Mouse (Mus musculus): Measurements from ENCODE around the gene Sptlc2. TPM values are rescaled to one million over a fixed set of nuclear protein-coding genes. Genes with fewer than 3 reads are reported as not detected.
"Not testable (repeated sequence)": the region's sequence is repeated elsewhere in the genome, so short reads cannot be mapped to it uniquely, and the experiment has no call there.

The Sptlc2 gene
- polyA plus RNA-seq, 1 experiment from 2014 or later: 61.8 TPM

DNA sequence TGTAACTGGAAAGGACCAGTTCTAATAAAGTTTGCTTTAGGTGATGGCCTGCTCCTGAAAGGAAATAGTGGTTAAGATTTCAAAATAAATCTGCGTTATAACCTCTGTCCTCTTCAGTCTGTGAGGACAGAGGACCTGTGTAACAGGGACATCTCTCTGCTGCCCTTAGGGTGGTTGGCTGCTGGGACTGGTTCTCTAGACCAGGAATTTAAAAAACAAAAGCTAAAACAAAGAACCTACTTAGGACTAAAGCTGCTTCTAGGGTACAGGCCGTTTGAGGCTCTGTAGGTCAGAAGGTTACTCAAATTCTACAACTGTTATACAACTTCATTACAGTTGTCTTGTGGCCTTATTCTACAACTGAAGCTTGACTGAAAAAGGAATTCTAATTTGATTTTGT, 75.1 kb downstream of the Sptlc2 start:
- 43% methylated on average over 2 of the region's 2 CpGs for WGBS
- DNase-seq (ENCODE audit: low spot score): no peak
- no peaks in the 10 kb centered on the region for H3K27me3 ChIP-seq (replicated peaks; ENCODE audit: low read depth, poor library complexity, severe bottlenecking)
- H3K36me3 ChIP-seq (replicated peaks): peaks cover 49% of the 10 kb centered on the region
- H3K4me3 ChIP-seq: no peak overlapping the region
- no peaks in the 10 kb centered on the region for H3K4me1 ChIP-seq
- H3K27ac ChIP-seq (replicated peaks): no peak overlapping the region
- no peaks in the 10 kb centered on the region for H3K9me3 ChIP-seq

DNA sequence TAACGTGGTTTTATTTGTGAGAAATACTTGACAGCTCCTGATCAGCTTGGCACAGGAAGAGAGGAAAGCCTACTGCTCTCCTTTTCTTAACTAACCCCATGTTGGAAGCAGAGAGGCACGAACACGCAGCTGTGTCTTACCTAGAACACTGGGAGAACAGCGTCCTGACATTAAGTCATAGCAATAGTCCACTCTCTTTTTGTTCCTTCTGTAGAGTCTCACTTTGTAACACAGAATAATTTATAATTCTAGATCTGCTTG, 81.6 kb downstream of the Sptlc2 start:
- WGBS: 72% methylated on average over 4 of the region's 4 CpGs

DNA sequence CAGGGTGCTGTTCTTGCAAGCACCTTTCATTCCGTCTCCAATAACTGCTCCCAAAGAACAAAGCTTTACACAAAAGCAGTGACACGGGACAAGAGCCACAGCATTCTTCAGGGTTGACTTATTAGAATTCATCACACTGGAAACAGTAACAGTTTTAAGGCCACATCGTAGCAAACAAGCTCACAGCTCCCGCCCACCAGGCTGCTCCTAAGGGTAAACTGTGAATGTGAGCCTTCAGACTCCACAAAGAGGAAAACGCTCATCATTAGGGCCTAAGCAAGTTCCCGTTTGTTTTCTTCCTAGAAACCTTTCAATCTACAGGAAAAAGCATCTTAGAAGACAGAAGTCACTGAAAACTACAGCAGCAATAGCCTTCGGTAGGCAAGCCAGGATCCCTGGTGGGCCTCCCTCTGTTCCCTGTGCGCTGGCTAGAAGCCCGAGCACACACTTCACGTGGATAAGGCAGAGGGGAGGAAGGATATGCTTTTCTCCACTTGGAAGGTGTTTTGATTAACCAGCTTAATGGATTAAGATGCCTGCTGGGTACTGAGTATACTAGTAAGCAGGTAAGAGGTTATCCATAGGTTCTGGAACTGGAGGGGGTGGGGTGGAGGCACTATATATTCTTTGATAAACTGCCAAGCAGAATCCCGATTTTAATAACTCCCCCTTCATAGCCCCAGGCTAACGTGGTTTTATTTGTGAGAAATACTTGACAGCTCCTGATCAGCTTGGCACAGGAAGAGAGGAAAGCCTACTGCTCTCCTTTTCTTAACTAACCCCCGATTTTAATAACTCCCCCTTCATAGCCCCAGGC, 82.2 kb downstream of the Sptlc2 start:
- Histone ChIP-seq H3K27ac (replicated peaks) (no peak overlapping the region), H3K9me3 (no peaks in the 10 kb centered on the region), H3K36me3 (replicated peaks) (peaks cover 28% of the 10 kb centered on the region), H3K4me1 (no peaks in the 10 kb centered on the region), H3K27me3 (replicated peaks; ENCODE audit: low read depth, poor library complexity, severe bottlenecking) (peaks cover 13% of the 10 kb centered on the region), H3K4me3 (no peak overlapping the region)
- 41% methylated on average over 13 of the region's 13 CpGs for WGBS
- DNase-seq (ENCODE audit: low spot score): no peak

More for the DNA sequence above, 81.6 kb downstream of the Sptlc2 start:
- peaks cover 30% of the 10 kb centered on the region for H3K36me3 ChIP-seq (replicated peaks)
- not testable (repeated sequence) for H3K9me3 ChIP-seq; H3K27me3 ChIP-seq (replicated peaks; ENCODE audit: low read depth, poor library complexity, severe bottlenecking); H3K4me1 ChIP-seq; DNase-seq (ENCODE audit: low spot score); H3K4me3 ChIP-seq; H3K27ac ChIP-seq (replicated peaks)

DNA sequence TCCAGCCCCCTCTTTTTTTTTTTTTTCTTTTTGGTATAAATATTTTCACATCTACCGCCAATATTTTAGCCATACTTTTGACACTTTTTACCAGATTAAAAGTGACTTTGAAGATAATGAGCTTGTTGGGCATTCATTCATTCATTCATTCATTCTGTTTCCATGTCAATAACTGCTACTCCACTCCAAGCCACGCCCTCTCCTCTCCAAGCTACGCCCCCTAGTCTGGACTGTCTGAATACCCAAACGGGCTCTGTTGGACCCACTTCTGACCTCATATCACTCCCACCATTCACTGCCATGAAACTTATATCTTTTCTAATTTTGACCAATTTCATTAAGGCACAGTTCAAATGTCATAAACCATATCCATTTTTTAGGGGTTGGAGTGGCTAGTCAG, 87.0 kb downstream of the Sptlc2 start:
- no peak for DNase-seq (ENCODE audit: low spot score)
- Histone ChIP-seq H3K36me3 (replicated peaks) (no peaks in the 10 kb centered on the region), H3K9me3 (no peaks in the 10 kb centered on the region), H3K27me3 (replicated peaks; ENCODE audit: low read depth, poor library complexity, severe bottlenecking) (peaks cover 42% of the 10 kb centered on the region), H3K4me1 (peaks cover 19% of the 10 kb centered on the region), H3K27ac (replicated peaks) (no peak overlapping the region), H3K4me3 (no peak overlapping the region)
- 48% methylated on average over 4 of the region's 4 CpGs for WGBS

DNA sequence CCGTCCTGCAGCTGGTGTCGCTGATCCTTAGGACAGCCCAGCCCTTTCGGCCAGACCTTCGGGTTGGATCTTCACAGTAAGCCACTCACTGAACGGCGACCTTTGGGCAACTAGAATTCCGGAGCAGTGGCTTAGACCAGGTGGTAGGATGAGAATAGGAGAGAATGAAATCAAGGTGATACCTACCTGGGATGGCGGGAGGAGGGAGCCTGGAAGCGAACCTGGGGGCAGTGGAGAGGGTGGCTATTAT, 87.8 kb downstream of the Sptlc2 start:
- no peak for DNase-seq (ENCODE audit: low spot score)
- Histone ChIP-seq H3K27me3 (replicated peaks; ENCODE audit: low read depth, poor library complexity, severe bottlenecking) (peaks cover 42% of the 10 kb centered on the region), H3K27ac (replicated peaks) (no peak overlapping the region), H3K4me1 (peaks cover 19% of the 10 kb centered on the region), H3K9me3 (no peaks in the 10 kb centered on the region), H3K36me3 (replicated peaks) (no peaks in the 10 kb centered on the region), H3K4me3 (peak overlapping the region; percentile 82)
- 2% methylated on average over 9 of the region's 9 CpGs for WGBS

DNA sequence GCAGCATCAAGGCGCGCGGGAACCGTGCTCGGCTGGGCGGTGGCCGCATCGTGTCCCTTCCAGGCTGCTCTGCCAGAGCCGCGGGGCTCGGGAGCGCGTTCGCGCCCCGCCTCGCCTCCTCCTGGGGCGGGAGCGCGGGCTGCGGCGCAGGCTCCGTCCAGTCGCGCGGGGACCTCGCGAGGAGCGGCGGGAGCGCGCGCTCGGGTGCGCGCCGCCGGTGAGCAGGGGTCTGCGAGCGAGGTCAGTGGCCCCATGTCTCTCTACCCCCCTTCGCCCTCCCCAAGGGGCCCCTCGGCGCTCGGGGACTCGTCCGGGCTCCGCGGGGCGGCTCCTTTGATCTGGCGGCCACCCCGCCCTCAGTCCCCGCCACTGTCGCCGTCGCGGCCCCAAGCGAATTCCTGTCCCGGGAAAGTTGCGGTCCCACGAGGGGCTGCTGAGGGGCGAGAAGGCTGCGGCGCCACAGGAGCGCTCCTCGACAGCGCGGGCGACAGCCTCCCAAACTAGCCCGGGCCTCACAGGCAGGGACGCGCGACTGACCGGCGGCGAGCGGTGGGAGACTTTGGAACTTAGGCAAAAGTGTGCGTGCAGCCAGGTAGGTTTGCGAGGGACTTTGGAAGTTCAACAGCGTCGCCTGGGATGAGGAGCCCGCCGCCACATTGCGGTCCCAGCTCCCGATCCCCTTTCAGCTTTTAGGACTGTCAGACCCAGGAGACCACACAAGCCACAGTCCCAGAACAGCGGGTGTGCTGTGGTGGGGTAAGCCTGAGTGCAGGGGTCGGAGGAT, 88.3 kb downstream of the Sptlc2 start, which contains the start of gene Ism2:
Ism2 (minus strand) TSS at position 49 of the 784 bp plus-strand sequence.
- WGBS: under 1% methylated on average over 86 of the region's 86 CpGs
- peak within 1 kb of the TSS; percentile 84 for H3K27ac ChIP-seq (replicated peaks)

DNA sequence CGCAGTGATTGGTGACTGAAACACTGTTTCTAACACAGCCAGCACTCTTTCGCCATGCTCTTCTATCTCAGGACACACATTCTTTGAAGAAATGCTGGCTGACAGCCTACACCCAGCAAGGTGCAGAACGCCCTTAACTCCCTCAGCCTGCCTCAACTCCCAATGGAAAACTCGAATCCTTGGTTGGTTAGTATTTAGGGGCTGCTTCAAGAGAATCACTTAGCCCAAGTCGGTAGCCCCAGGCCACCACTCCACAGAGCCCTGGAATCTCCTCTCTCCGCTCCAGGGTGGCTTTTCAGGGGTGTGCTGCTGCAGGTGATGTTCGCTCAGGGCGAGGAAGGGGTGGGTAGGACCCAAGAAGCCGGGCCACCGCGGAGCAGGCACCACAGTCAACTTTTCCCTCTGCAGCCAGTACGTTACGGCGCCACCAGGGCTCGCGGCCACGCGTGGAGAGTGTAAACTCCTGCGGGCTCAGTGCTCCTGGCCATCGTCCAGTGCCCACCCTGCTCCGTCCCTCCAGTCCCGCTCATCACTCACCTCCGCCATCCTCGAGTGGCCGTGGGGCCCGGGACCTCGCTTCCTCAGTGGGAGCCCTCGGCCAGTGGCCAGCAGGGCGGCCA, 89.0 kb downstream of the Sptlc2 start:
- peaks cover 23% of the 10 kb centered on the region for H3K4me1 ChIP-seq
- H3K27me3 ChIP-seq (replicated peaks; ENCODE audit: low read depth, poor library complexity, severe bottlenecking): peaks cover 42% of the 10 kb centered on the region
- H3K27ac ChIP-seq (replicated peaks): peak overlapping the region; percentile 84
- no peak for DNase-seq (ENCODE audit: low spot score)
- H3K4me3 ChIP-seq: peak overlapping the region; percentile 82
- no peaks in the 10 kb centered on the region for H3K36me3 ChIP-seq (replicated peaks)
- no peaks in the 10 kb centered on the region for H3K9me3 ChIP-seq
- 10% methylated on average over 29 of the region's 29 CpGs for WGBS

More for the DNA sequence above, 88.3 kb downstream of the Sptlc2 start, which contains the start of gene Ism2:
- Histone ChIP-seq H3K27me3 (replicated peaks; ENCODE audit: low read depth, poor library complexity, severe bottlenecking) (peaks cover 42% of the 10 kb centered on the region), H3K9me3 (no peaks in the 10 kb centered on the region), H3K4me3 (peak within 1 kb of the TSS; percentile 82), H3K4me1 (peaks cover 23% of the 10 kb centered on the region), H3K36me3 (replicated peaks) (no peaks in the 10 kb centered on the region)
- DNase-seq (ENCODE audit: low spot score): peak; percentile 71

DNA sequence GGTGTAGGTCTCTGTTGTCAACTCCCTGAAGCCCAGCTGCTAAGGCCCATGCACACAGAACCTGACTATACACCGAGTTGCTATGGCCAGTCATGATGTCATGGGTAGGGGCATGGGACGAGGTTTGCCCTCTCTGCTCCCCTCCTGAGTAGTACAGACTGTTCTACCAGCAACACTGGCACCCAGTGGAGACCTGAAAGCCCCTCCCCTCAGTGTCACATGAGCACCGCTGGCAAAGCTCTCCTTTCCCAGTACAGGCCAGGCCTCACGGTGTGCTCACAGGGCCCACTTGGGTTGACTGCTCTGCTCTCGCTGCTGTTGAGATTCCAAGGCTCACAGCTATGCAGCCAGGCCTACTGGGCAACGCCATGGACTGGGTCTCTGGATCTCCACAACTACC, 94.2 kb downstream of the Sptlc2 start:
- H3K4me1 ChIP-seq: peaks cover 5% of the 10 kb centered on the region; the same call in 1 of the 2 replicates
- H3K27ac ChIP-seq (replicated peaks): no peak overlapping the region
- H3K9me3 ChIP-seq: no peaks in the 10 kb centered on the region
- H3K27me3 ChIP-seq (replicated peaks; ENCODE audit: low read depth, poor library complexity, severe bottlenecking): peaks cover 8% of the 10 kb centered on the region
- no peaks in the 10 kb centered on the region for H3K36me3 ChIP-seq (replicated peaks)
- 78% methylated on average over 6 of the region's 6 CpGs for WGBS
- H3K4me3 ChIP-seq: no peak overlapping the region
- no peak for DNase-seq (ENCODE audit: low spot score)

DNA sequence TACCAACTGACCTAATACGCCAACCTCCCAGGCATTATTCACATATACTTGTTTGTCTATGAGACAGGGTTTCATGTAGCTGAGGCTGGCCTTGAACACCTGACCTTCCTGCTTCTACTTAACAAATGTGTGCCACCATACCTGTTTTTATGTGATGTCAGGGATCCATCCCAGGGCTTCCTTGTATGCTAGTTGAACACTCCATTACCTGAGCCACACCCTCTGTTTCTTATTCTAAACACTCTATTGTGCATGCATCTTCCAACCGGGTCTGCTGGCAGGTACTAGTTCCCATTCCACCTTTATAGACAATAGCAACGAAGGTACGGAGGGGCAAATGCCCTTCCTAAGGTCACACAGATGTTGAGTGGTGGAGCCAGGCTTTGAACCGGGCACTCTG, 99.1 kb downstream of the Sptlc2 start:
- no peak overlapping the region for H3K27ac ChIP-seq (replicated peaks)
- no peaks in the 10 kb centered on the region for H3K36me3 ChIP-seq (replicated peaks)
- H3K4me1 ChIP-seq: no peaks in the 10 kb centered on the region; the same call in 1 of the 2 replicates
- H3K4me3 ChIP-seq: no peak overlapping the region
- no peak for DNase-seq (ENCODE audit: low spot score)
- H3K27me3 ChIP-seq (replicated peaks; ENCODE audit: low read depth, poor library complexity, severe bottlenecking): no peaks in the 10 kb centered on the region
- H3K9me3 ChIP-seq: no peaks in the 10 kb centered on the region
- WGBS: 92% methylated on average over 5 of the region's 5 CpGs

DNA sequence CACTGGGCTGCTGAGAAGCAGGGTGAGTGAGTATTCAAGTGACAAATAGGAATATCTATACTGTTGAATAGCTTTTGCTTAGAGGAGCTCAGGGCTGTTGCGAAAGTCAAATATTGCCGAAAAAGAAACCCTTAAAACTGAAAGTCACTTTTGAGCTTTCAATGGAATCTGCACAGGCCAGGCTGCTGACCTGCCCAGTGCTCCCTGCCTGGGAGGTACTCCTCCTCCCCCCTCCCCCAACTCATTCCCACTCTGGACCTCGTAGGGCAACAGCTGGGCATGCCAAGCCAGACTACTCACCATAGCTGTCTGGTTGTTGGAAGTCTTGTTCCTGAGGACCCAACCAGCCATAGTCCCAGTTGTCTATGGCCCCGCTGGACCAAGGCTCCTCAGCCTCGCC, 103.4 kb downstream of the Sptlc2 start:
- Histone ChIP-seq H3K4me1 (peaks cover 3% of the 10 kb centered on the region; the same call in 1 of the 2 replicates), H3K9me3 (no peaks in the 10 kb centered on the region), H3K27me3 (replicated peaks; ENCODE audit: low read depth, poor library complexity, severe bottlenecking) (no peaks in the 10 kb centered on the region), H3K27ac (replicated peaks) (no peak overlapping the region), H3K4me3 (no peak overlapping the region), H3K36me3 (replicated peaks) (no peaks in the 10 kb centered on the region)
- no peak for DNase-seq (ENCODE audit: low spot score)
- 88% methylated on average over 5 of the region's 5 CpGs for WGBS

DNA sequence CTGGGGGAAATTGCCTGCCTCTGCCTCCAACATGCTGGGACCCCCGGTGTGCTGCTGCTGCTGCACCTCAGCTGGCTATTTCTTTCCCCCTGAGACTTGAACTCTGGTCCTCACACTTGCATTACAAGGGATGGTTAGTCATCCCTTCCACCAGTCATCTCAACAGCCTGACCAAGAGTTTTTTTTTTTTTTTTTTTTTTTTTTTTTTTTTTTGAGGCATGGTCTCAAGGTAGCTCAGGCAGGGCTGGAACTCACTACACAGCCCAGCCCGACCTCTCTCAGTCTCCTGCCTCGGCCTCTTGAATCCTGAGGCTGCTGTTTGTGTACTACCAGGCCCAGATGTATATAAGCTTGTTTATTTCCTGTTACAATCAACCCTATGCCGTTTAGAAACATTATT, 103.9 kb downstream of the Sptlc2 start:
- WGBS: 77% methylated on average over 4 of the region's 4 CpGs
- H3K4me1 ChIP-seq: peaks cover 8% of the 10 kb centered on the region; the same call in 1 of the 2 replicates
- DNase-seq (ENCODE audit: low spot score): no peak

DNA sequence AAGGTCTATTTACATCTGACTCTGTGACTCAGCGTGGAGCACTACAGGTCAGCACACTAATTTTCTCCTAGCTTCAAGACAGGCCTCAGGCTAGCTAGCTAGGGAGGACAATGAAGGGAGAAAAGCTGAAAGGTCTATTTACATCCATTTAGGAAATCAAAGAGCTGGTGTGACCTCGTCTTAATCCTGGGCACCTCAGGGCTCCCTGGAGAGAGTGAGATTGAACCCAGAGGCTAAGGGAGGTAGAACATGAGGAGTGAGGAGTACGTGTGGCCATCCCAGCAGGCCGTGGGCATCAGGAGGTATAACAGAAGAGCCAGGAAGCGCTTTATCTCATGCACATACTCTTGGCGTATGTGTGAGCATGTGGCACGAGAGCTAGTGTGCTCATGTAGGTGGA, 104.4 kb downstream of the Sptlc2 start:
- Histone ChIP-seq H3K4me3 (no peak overlapping the region), H3K4me1 (peaks cover 14% of the 10 kb centered on the region), H3K36me3 (replicated peaks) (no peaks in the 10 kb centered on the region), H3K27ac (replicated peaks) (no peak overlapping the region), H3K27me3 (replicated peaks; ENCODE audit: low read depth, poor library complexity, severe bottlenecking) (no peaks in the 10 kb centered on the region), H3K9me3 (no peaks in the 10 kb centered on the region)
- WGBS: 60% methylated on average over 7 of the region's 7 CpGs
- no peak for DNase-seq (ENCODE audit: low spot score)

More for the DNA sequence above, 103.9 kb downstream of the Sptlc2 start:
- Histone ChIP-seq H3K27me3 (replicated peaks; ENCODE audit: low read depth, poor library complexity, severe bottlenecking) (no peaks in the 10 kb centered on the region), H3K27ac (replicated peaks) (no peak overlapping the region), H3K9me3 (no peaks in the 10 kb centered on the region), H3K4me3 (no peak overlapping the region), H3K36me3 (replicated peaks) (no peaks in the 10 kb centered on the region)

DNA sequence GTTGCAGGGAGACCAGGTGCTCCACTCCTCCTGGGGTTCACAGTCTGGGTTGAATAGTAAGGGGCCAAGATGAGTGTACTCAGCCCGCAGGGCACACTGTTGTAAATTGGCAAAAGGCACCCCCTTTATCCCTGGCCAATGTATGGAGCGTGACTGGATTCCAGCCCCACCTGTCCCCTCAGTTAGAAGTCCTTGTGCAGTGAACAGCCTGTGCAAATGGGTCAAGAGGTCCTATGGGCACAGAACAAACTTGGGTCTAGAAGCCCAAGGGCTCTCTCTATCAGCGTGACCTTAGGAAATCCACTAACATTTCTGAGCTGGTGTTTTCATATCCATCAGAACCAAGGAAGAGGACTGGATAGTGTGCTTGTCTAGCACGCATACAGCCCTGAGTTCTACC, 105.4 kb downstream of the Sptlc2 start:
- Histone ChIP-seq H3K4me3 (no peak overlapping the region), H3K4me1 (peaks cover 20% of the 10 kb centered on the region), H3K9me3 (no peaks in the 10 kb centered on the region), H3K27ac (replicated peaks) (no peak overlapping the region), H3K27me3 (replicated peaks; ENCODE audit: low read depth, poor library complexity, severe bottlenecking) (no peaks in the 10 kb centered on the region), H3K36me3 (replicated peaks) (no peaks in the 10 kb centered on the region)
- 94% methylated on average over 4 of the region's 4 CpGs for WGBS
- DNase-seq (ENCODE audit: low spot score): no peak
